Mouse (Mus musculus) gastrocnemius, postnatal 25 days (tissue): ENCODE measurements at regions not wholly inside any gene's neighbourhood (a gene's known extent, or its start where the extent isn't known, plus 50 kb on each side); places are given as distances from the start of the nearest gene placed in this dataset.
A peak's percentile ranks its signal among the peaks of the same experiment; 100 is the strongest.
"Not testable (repeated sequence)": the region's sequence is repeated elsewhere in the genome, so short reads cannot be mapped to it uniquely, and the experiment has no call there.

Experiments used
- DNase-seq: peaks from one replicate; pipeline ENCODE4 v3.0.0; 2022

GRCm38 (mm10) chr4:3049972-3050846 lies 116.9 kb upstream of the Vmn1r2 start:
- no peak for DNase-seq

DNA sequence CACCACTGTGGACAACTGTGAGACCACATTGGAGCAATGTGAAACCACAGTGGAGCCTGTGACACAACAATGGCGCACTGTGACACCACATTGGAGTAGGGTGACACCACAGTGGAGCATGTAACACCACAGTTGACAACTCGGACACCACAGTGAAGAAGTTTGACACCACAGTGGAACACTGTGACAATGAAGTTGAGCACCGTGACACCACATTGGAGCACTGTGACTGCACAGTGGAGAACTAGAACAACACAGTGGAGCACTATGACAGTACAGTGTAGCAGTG lies 116.3 kb upstream of the Vmn1r2 start:
- no peak for DNase-seq

DNA sequence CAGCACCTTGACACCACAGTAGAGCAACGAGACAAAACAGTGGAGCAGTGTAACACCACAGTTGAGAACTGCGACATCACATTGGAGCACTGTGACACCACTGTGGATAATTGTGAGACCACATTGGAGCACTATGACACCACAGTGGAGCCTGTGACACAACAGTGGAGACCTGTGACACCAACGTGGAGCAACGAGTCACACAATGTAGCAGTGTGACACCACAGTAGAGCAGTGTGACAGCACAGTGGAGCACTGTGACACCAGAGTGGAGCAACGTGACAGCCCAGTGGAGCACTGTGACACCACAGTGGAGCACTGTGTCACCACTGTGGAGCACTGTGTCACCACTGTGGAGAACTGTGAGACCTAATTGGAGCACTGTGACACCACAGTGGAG lies 115.9 kb upstream of the Vmn1r2 start:
- DNase-seq, result no peak

DNA sequence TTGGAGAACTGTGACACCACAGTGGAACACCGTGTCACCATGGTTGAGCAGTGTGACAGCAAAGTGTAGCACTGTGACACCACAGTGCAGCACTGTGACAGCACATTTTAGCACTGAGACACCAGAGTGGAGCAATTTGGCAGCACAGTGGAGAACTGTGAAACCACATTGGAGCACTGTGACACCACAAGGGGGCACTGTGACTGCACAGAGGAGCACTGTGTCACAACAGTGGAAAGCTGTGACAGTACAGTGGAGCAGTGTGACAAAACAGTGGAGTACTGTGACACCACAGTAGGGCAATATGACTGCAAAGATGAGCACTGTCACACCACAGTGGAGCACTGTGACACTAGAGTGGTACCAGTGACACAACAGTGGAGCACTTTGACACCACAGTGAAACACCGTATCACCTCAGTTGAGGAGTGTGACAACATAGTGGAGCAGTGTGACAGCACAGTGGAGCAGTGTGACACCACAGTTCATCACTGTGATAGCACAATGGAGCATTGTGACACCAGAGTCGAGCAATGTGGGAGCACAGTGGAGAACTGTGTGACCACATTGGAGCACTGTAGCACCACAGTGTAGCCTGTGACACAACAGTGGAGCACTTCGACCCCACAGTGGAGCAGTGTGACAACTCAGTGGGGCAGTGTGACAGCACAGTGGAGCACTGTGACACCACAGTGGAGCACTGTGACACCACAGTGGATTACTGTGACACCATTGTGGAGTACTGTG lies 114.6 kb upstream of the Vmn1r2 start:
- DNase-seq, result peak; percentile 3

- no peak for DNase-seq
Measured at GRCm38 (mm10) chr4:3053060-3053406, 114.1 kb upstream of the Vmn1r2 start.

GRCm38 (mm10) chr4:3053496-3054216 lies 113.5 kb upstream of the Vmn1r2 start:
- peak; percentile 3 for DNase-seq

GRCm38 (mm10) chr4:3054886-3055285 lies 112.2 kb upstream of the Vmn1r2 start:
- DNase-seq, result peak; percentile 4

- peak; percentile 3 for DNase-seq
Measured at GRCm38 (mm10) chr4:3055396-3055795, 111.7 kb upstream of the Vmn1r2 start.

DNA sequence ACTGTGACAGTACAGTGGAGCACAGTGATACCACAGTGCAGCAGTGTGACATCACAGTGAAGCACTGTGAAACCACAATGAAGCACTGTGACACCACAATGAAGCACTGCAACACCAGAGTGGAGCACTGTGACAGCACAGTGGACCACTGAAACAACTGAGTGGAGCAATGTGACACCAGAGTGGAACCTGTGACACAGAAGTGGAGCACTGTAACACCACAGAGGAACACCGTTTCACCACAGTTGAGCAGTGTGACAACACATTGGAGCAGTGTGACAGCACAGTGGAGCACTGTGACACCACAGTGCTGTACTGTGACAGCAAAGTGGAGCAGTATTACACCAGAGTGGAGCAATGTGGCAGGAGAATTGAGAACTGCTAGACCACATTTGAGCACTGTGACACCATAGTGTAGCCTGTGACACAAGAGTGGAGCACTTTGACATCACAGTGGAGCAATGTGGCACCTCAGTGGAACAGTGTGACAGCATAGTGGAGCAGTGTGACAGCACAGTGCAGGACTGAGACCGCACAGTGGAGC lies 107.5 kb upstream of the Vmn1r2 start:
- DNase-seq, result peak; percentile 4

DNA sequence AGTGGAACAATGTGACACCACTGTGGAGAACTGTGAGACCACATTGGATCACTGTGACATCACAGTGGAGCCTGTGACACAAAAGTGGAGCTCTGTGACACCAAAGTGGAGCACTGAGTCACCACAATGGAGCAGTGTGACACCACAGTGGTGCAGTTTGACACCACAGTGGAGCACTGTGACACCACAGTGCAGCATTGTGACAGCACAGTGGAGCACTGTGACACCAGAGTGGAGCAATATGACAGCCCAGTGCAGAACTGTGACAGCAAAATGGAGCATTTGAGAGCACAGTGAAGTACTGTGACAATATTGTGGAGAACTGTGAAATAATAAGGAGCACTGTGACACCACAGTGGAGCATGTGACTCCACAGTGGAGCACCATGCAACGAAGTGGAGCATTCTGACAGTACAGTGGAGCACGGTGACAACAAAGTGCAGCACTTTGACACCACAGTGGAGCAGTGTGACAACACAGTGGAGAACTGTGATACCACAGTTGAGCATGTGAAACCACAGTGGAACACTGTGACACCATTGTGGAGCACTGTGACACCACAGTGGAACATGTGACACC lies 105.0 kb upstream of the Vmn1r2 start:
- peak; percentile 4 for DNase-seq

- no peak for DNase-seq
Measured at GRCm38 (mm10) chr4:3063966-3064365, 103.2 kb upstream of the Vmn1r2 start.

- DNase-seq, result no peak
Measured at GRCm38 (mm10) chr4:3064571-3064970, 102.5 kb upstream of the Vmn1r2 start.

GRCm38 (mm10) chr4:3065335-3065734 lies 101.8 kb upstream of the Vmn1r2 start:
- not testable (repeated sequence) for DNase-seq

DNA sequence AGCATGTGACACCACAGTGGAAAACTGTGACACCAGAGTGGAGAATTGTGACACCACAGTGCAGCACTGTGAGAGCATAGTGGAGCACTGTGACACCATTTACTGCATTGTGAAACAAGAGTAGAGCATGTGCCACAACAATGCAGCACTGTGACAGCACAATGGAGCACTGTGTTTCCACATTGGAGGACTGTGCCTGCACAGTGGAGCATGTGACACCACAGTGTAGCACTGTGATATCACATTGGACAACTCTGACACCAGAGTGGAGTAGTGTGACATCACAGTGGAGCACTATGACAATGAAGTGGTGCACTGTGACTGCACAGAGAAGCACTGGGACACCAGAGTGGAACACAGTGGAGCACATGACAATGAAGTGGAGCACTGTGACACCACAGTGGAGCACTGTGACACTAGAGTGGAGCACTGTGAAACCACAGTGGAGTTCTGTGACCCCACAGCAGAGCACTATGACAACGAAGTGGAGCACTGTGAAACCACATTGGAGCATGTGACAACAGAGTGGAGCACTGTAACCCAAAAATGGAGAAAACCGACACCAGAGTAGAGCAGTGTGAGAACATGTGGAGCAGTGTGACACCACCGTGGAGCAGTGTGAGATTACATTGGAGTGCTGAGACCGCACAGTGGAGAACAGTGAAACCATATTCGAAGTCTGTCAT lies 100.9 kb upstream of the Vmn1r2 start:
- peak; percentile 3 for DNase-seq

GRCm38 (mm10) chr4:3067265-3067664 lies 99.9 kb upstream of the Vmn1r2 start:
- peak; percentile 4 for DNase-seq

GRCm38 (mm10) chr4:3067666-3068065 lies 99.5 kb upstream of the Vmn1r2 start:
- peak; percentile 28 for DNase-seq

- no peak for DNase-seq
Measured at GRCm38 (mm10) chr4:3068306-3069223, 98.6 kb upstream of the Vmn1r2 start.

DNA sequence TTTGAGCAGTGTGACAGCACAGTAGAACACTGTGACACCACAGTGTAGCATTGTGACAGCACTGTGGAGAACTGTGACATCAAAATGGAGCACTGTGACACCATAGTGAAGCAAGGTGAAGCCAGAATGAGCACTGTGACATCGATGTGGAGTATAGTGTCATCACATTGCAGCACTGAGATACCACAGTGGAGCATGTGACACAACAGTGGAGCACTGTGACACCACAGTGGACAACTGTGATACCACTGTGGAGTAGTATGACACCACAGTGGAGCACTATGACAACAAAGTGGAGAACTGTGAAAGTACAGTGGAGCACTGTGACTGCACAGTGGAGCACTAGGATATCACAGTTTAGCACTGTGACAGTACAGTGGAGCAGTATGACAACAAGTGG lies 97.8 kb upstream of the Vmn1r2 start:
- no peak for DNase-seq

DNA sequence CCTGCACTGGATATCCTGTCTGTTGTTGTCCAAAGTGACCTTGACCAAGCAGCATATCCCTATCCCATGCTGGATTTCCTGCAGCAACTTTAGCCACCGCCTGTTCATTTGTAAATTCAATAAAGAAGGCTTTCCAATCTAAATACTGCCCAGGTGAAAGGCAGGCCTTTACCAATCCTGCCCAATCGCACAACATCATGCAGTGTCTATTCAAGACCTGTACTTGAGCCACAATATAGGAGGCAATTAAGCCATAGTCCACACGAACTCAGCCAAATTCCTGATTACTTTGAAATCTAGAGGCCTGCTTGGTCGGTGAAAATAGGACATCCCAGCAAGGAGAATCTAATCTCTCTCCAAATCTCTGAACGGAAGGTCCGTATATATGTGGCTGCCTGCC lies 95.8 kb upstream of the Vmn1r2 start:
- not testable (repeated sequence) for DNase-seq

- no peak for DNase-seq
Measured at GRCm38 (mm10) chr4:3079901-3080300, 87.2 kb upstream of the Vmn1r2 start.
